Mouse (Mus musculus): ENCODE results near the gene Ugt1a9. TPM values are rescaled to one million over a fixed set of nuclear protein-coding genes. Genes with fewer than 3 reads are reported as not detected.
"Not testable (repeated sequence)": the region's sequence is repeated elsewhere in the genome, so short reads cannot be mapped to it uniquely, and the experiment has no call there.

Ugt1a9 gene
- polyA plus RNA-seq (2015; fragmentation: Nextera tagmentation; extraction: Ambion mirVana) = not detected in 2 replicates

GRCm38 (mm10) chr1:88070495-88070894, at the start of gene Ugt1a9:
Ugt1a9 (plus strand) TSS chr1:88070800.
- Histone ChIP-seq H3K4me1 (replicated peaks; ENCODE audit: control insufficient read depth, insufficient read depth, low read length) (no peaks in the 10 kb centered on the region), H3K4me2 (ENCODE audit: low read length) (no peak within 1 kb of the TSS), H3K36me3 (ENCODE audit: control insufficient read depth, insufficient read depth) (no peaks in the 10 kb centered on the region), H3K4me3 (replicated peaks; ENCODE audit: low read length) (no peak within 1 kb of the TSS), H3K27ac (ENCODE audit: low read length) (no peak within 1 kb of the TSS), H3K9me3 (ENCODE audit: control insufficient read depth, low read length) (no peaks in the 10 kb centered on the region), H3K9ac (replicated peaks; ENCODE audit: low read depth, low read length) (no peak within 1 kb of the TSS), H3K27me3 (replicated peaks; ENCODE audit: control insufficient read depth, insufficient read depth, low read length) (no peaks in the 10 kb centered on the region)
- ATAC-seq = no peak
- 82% methylated on average over 2 of the region's 2 CpGs for WGBS

DNA sequence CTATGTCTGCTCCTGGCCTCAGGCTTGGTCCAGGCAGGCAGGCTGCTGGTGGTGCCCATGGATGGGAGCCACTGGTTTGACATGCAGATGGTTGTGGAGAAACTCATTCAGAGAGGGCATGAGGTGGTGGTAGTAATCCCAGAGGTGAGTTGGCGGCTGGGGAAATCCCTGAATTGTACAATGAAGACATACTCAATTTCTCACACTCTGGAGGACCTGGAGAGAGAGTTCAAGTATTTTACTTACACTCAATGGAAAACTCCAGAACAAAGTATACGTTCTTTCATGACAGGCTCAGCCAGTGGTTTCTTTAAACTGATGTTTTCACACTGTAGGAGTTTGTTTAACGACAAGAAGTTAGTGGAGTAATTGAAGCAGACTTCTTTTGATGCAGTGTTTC, 45.4 kb upstream of the Ugt1a9 start:
- not testable (repeated sequence) for H3K9me3 ChIP-seq (ENCODE audit: control insufficient read depth, low read length); ATAC-seq; H3K4me2 ChIP-seq (ENCODE audit: low read length); H3K27me3 ChIP-seq (replicated peaks; ENCODE audit: control insufficient read depth, insufficient read depth, low read length); H3K27ac ChIP-seq (ENCODE audit: low read length); H3K4me1 ChIP-seq (replicated peaks; ENCODE audit: control insufficient read depth, insufficient read depth, low read length); H3K9ac ChIP-seq (replicated peaks; ENCODE audit: low read depth, low read length); H3K36me3 ChIP-seq (ENCODE audit: control insufficient read depth, insufficient read depth); H3K4me3 ChIP-seq (replicated peaks; ENCODE audit: low read length)
- 59% methylated on average over 3 of the region's 3 CpGs for WGBS

- ATAC-seq; H3K36me3 ChIP-seq (ENCODE audit: control insufficient read depth, insufficient read depth); H3K9ac ChIP-seq (replicated peaks; ENCODE audit: low read depth, low read length); H3K4me1 ChIP-seq (replicated peaks; ENCODE audit: control insufficient read depth, insufficient read depth, low read length); H3K4me2 ChIP-seq (ENCODE audit: low read length); H3K27ac ChIP-seq (ENCODE audit: low read length); H3K4me3 ChIP-seq (replicated peaks; ENCODE audit: low read length); H3K9me3 ChIP-seq (ENCODE audit: control insufficient read depth, low read length); H3K27me3 ChIP-seq (replicated peaks; ENCODE audit: control insufficient read depth, insufficient read depth, low read length): not testable (repeated sequence)
- 60% methylated on average over 1 of the region's 2 CpGs for WGBS
Measured at GRCm38 (mm10) chr1:88043044-88043443, 27.6 kb upstream of the Ugt1a9 start.

DNA sequence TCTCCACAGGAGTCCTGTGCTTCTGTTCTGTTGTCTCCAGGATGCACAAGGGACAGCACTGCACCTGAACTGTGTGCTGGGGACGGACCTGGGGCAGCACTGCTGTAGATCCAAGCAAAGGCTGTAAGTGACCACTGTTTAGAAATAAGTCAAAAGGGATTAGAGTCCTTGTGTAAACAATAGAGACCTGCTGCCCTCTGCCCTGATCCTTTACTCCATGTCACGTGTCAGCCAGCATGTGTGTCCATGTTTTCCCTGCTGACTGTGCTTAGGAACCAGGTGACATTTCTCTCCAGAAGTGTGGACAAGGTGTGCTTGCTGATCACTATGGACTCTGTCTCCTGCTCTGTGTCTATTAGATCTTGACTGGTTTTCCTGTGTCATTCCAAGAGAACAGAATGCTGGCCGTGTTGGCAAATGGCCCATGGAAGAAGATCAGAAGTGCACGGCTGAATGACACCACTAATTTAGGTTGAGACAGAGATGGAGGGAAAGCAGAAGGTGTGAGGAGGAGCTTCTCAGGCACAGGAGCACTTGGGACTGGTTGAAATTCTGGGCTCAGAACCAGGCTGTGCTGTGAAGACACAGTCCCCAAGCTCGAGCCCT, 25.7 kb upstream of the Ugt1a9 start:
- not testable (repeated sequence) for H3K4me3 ChIP-seq (replicated peaks; ENCODE audit: low read length); H3K4me1 ChIP-seq (replicated peaks; ENCODE audit: control insufficient read depth, insufficient read depth, low read length); H3K27me3 ChIP-seq (replicated peaks; ENCODE audit: control insufficient read depth, insufficient read depth, low read length); ATAC-seq; H3K4me2 ChIP-seq (ENCODE audit: low read length); H3K36me3 ChIP-seq (ENCODE audit: control insufficient read depth, insufficient read depth); H3K27ac ChIP-seq (ENCODE audit: low read length); H3K9ac ChIP-seq (replicated peaks; ENCODE audit: low read depth, low read length); H3K9me3 ChIP-seq (ENCODE audit: control insufficient read depth, low read length)
- WGBS = 66% methylated on average over 3 of the region's 5 CpGs

DNA sequence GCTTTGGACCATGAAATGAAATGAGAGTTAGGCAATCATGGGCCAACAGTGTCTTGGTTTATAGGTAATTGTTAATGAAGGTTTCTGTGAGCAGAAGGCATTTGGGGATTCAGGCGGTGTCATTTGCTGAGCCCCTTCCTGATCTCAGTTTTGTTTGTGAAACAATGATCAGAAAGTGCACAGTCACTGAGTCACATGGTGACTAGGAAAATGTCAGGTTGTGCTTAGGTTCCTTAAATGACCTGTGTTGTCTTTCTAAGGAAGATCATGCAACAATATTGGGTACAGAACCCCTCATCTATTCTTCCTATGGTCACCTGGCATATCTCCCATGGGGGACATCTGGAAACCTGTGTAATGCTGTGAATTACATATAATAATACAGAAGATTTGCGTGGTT, 23.2 kb upstream of the Ugt1a9 start:
- not testable (repeated sequence) for H3K9me3 ChIP-seq (ENCODE audit: control insufficient read depth, low read length); H3K4me2 ChIP-seq (ENCODE audit: low read length); H3K4me1 ChIP-seq (replicated peaks; ENCODE audit: control insufficient read depth, insufficient read depth, low read length); H3K36me3 ChIP-seq (ENCODE audit: control insufficient read depth, insufficient read depth); H3K9ac ChIP-seq (replicated peaks; ENCODE audit: low read depth, low read length); ATAC-seq; H3K27ac ChIP-seq (ENCODE audit: low read length); H3K27me3 ChIP-seq (replicated peaks; ENCODE audit: control insufficient read depth, insufficient read depth, low read length); H3K4me3 ChIP-seq (replicated peaks; ENCODE audit: low read length)
- 90% methylated on average over 2 of the region's 2 CpGs for WGBS

- ATAC-seq = no peak
- H3K9me3 ChIP-seq (ENCODE audit: control insufficient read depth, low read length) = no peaks in the 10 kb centered on the region
- no peaks in the 10 kb centered on the region for H3K27me3 ChIP-seq (replicated peaks; ENCODE audit: control insufficient read depth, insufficient read depth, low read length)
- H3K27ac ChIP-seq (ENCODE audit: low read length) = no peak within 1 kb of the TSS
- WGBS = 78% methylated on average over 1 of the region's 1 CpGs
- H3K4me1 ChIP-seq (replicated peaks; ENCODE audit: control insufficient read depth, insufficient read depth, low read length) = no peaks in the 10 kb centered on the region
- no peak within 1 kb of the TSS for H3K9ac ChIP-seq (replicated peaks; ENCODE audit: low read depth, low read length)
- no peaks in the 10 kb centered on the region for H3K36me3 ChIP-seq (ENCODE audit: control insufficient read depth, insufficient read depth)
- H3K4me3 ChIP-seq (replicated peaks; ENCODE audit: low read length) = no peak within 1 kb of the TSS
- no peak within 1 kb of the TSS for H3K4me2 ChIP-seq (ENCODE audit: low read length)
Measured at GRCm38 (mm10) chr1:88055088-88055487, 15.5 kb upstream of the Ugt1a9 start, which contains the start of gene Ugt1a10. Ugt1a10 (plus strand) TSS chr1:88055388.

- H3K27ac ChIP-seq (ENCODE audit: low read length); H3K9ac ChIP-seq (replicated peaks; ENCODE audit: low read depth, low read length); H3K4me2 ChIP-seq (ENCODE audit: low read length); ATAC-seq; H3K4me1 ChIP-seq (replicated peaks; ENCODE audit: control insufficient read depth, insufficient read depth, low read length); H3K4me3 ChIP-seq (replicated peaks; ENCODE audit: low read length); H3K9me3 ChIP-seq (ENCODE audit: control insufficient read depth, low read length); H3K27me3 ChIP-seq (replicated peaks; ENCODE audit: control insufficient read depth, insufficient read depth, low read length); H3K36me3 ChIP-seq (ENCODE audit: control insufficient read depth, insufficient read depth): not testable (repeated sequence)
- WGBS = 23% methylated on average over 1 of the region's 2 CpGs
Measured at GRCm38 (mm10) chr1:88066472-88067102, 4.0 kb upstream of the Ugt1a9 start.

DNA sequence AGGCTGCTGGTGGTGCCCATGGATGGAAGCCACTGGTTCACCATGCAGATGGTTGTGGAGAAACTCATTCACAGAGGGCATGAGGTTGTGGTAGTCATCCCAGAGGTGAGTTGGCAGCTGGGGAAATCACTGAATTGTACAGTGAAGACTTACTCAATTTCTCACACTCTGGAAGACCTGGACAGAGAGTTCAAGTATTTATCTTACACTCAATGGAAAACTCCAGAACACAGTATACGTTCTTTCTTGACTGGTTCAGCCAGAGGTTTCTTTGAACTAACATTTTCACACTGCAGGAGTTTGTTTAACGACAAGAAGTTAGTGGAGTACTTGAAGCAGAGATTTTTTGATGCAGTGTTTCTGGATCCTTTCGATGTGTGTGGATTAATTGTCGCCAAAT, 302 bp downstream of the Ugt1a9 start:
- no peak overlapping the region for H3K4me2 ChIP-seq (ENCODE audit: low read length)
- no peak overlapping the region for H3K9ac ChIP-seq (replicated peaks; ENCODE audit: low read depth, low read length)
- H3K4me1 ChIP-seq (replicated peaks; ENCODE audit: control insufficient read depth, insufficient read depth, low read length) = no peaks in the 10 kb centered on the region
- H3K4me3 ChIP-seq (replicated peaks; ENCODE audit: low read length) = no peak overlapping the region
- H3K27ac ChIP-seq (ENCODE audit: low read length) = no peak overlapping the region
- H3K27me3 ChIP-seq (replicated peaks; ENCODE audit: control insufficient read depth, insufficient read depth, low read length) = no peaks in the 10 kb centered on the region
- H3K36me3 ChIP-seq (ENCODE audit: control insufficient read depth, insufficient read depth) = no peaks in the 10 kb centered on the region
- 87% methylated on average over 4 of the region's 4 CpGs for WGBS
- H3K9me3 ChIP-seq (ENCODE audit: control insufficient read depth, low read length) = no peaks in the 10 kb centered on the region
- no peak for ATAC-seq

- Histone ChIP-seq H3K27ac (ENCODE audit: low read length) (no peak overlapping the region), H3K4me3 (replicated peaks; ENCODE audit: low read length) (no peak overlapping the region), H3K4me1 (replicated peaks; ENCODE audit: control insufficient read depth, insufficient read depth, low read length) (no peaks in the 10 kb centered on the region), H3K36me3 (ENCODE audit: control insufficient read depth, insufficient read depth) (no peaks in the 10 kb centered on the region), H3K9me3 (ENCODE audit: control insufficient read depth, low read length) (no peaks in the 10 kb centered on the region), H3K4me2 (ENCODE audit: low read length) (no peak overlapping the region), H3K9ac (replicated peaks; ENCODE audit: low read depth, low read length) (no peak overlapping the region), H3K27me3 (replicated peaks; ENCODE audit: control insufficient read depth, insufficient read depth, low read length) (no peaks in the 10 kb centered on the region)
- ATAC-seq = no peak
- 91% methylated on average over 2 of the region's 2 CpGs for WGBS
Measured at GRCm38 (mm10) chr1:88074471-88074870, 3.9 kb downstream of the Ugt1a9 start.
